Mouse (Mus musculus) ZHBTc4 (cell line): Measurements from ENCODE around the gene Wnt5b.
A peak's percentile ranks its signal among the peaks of the same experiment; 100 is the strongest.

Experiments used
- DNase-seq: peaks from one replicate; pipeline ENCODE4 v3.0.0-alpha.2; 2011; ENCODE audit warnings: low read depth, low spot score

Wnt5b gene

DNA sequence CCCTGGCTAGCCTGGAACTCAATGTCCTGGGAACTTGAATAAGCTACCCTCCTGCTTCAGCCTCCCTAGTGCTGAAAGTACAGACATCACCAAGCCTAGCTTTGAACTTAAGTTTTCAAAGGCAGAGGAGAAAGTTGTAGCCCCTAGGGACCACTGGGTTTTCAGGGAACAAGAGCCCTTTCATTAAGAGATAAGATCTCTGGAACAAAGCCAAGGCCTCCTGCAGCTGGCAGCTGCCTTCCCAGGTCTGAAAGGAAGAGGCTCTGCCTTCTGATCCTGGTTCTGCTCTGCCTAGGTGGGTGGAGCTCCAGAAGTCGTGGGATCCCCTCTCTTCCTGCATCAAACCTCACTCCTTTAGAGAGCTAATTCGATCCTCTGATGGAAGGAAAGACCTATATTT, 58.7 kb downstream of the Wnt5b start:
- DNase-seq: peak; percentile 72

GRCm38 (mm10) chr6:119482958-119483600, 61.1 kb downstream of the Wnt5b start:
- peak; percentile 64 for DNase-seq

DNA sequence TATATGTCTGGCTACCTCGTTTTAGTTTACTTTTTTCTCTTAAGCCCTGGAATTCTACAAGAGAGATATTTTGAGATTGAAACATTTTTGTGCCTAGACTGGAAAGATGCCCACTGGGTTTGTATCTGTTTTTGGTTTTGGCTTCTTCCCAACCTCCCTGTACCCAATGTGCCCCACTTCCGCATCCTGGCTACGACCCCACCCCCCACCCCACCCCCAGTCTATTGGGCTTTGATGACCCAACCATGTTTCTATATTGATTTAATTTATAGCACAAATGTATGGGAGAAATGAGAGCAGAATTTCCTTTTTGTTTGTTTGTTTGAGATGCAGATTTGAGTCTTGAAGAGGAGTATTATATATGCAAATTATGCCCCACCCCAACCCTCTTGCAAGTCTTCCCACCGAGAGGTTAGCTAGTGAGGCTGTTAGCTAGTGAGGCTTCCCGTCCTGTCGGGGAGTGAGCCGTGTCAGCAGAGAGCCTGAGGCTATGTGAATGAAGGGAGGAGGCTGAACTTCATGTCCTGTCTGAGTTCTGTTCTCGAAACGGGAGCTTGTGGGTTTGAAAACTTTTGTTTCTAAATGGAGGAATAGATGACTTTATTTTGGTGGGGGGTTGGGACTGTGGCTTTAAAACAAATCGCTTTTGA, 62.3 kb downstream of the Wnt5b start:
- DNase-seq: peak; percentile 82

- DNase-seq: peak; percentile 50
These were observed 63.3 kb downstream of the Wnt5b start for GRCm38 (mm10) chr6:119480706-119481331.

DNA sequence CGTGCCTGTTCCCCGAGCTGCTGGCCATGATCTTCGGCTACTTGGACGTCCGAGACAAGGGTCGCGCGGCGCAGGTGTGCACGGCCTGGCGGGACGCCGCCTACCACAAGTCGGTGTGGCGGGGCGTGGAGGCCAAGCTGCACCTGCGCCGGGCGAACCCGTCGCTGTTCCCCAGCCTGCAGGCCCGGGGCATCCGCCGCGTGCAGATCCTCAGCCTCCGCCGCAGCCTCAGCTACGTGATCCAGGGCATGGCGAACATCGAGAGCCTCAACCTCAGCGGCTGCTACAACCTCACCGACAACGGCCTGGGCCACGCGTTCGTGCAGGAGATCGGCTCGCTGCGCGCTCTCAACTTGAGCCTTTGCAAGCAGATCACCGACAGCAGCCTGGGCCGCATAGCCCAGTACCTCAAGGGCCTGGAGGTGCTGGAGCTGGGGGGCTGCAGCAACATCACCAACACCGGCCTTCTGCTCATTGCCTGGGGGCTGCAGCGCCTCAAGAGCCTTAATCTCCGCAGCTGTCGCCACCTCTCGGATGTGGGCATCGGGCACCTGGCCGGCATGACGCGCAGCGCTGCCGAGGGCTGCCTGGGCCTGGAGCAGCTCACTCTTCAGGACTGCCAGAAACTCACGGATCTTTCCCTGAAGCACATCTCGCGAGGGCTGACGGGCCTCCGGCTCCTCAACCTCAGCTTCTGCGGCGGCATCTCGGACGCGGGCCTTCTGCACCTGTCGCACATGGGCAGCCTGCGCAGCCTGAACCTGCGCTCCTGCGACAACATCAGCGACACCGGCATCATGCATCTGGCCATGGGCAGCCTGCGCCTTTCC, 64.1 kb downstream of the Wnt5b start:
- DNase-seq: peak; percentile 84

DNA sequence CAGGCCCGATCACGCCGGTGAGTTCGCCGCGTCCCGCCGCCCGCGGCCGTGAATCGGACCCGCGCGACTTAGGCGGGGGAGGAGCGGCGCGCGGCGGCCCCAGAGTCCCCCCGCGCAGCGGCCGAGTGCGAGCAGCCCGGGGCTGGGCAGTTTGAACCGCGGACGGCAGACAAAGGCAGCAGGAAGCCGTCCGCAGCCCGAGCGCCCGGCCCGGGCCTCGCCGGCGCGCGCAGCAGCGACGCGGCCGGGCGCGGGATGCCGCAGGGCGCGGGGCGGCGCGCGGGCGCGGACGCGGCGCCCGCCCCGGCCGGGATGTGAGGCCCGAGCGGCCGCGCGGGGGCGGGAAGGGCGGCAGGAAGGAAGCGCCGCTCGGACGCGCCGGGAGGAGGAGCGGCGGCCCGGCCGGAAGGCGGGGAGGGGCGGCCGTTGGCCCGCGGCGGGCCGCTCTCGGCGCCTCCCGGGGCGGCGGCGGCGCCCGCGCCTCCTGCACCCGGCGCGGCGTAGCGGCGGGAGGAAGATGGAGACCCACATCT, 64.7 kb downstream of the Wnt5b start, which contains the start of gene Fbxl14:
TSS of gene Fbxl14 (plus strand) at position 326 of the 533 bp plus-strand sequence.
- DNase-seq: peak; percentile 84

DNA sequence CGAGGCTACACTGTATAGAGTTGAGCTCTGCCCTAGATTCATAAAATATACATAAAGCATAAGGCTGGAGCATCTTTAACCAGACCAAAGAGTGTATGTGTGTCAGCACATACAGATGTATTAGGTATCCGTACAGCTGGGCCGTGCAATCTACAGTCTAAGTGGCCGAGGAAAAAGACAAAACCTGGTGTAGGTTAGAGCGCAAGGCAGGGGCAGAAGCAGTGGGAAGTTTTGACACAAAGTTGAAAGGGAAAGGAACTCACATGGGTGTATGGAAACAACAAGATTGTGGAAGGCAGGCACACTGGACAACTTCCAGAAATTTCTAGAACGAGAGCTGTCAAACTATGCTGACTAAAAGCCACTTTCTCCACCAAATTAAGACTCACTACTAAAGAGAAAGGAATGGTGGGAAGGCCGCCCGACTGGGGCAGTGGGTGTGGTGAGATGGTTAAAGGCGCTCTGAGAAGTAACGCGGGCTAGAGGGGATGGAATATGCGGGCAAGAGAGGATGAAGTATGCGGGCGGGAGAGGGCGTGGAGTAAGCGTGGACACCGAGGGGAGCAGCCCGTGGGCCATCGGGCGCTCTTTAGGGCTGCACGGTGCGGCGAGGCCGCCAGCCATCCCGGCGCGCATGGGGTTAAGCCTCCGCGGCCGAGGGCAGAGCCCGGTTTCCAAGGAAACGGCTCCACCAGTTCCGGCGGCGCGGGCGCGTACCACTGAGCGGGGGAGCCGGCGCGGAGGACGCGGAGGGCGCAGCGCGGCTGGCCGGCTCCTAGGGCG, 65.4 kb downstream of the Wnt5b start:
- DNase-seq: peak; percentile 92

- no peak for DNase-seq
These were observed 66.3 kb downstream of the Wnt5b start for GRCm38 (mm10) chr6:119477686-119478310.

GRCm38 (mm10) chr6:119475988-119476387, 68.2 kb downstream of the Wnt5b start:
- no peak for DNase-seq

DNA sequence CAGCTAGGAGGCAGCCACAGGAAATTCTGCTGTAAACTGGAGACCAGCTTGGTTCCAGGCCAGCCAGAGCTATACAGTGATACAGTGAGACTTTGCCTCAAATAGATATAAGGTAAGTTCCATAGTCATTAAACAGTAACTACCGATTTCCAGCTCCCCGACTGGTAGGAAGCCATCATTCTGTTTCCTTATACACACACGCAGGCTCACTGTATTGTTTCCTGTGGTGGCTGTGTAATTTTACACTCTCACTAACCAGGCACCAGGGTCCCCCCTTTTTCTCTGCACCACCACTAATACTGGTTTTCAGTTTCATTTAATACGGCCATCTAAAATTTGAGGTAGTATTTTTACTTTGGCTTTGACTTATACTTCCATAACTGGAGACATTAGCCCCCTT, 70.2 kb downstream of the Wnt5b start:
- no peak for DNase-seq

- DNase-seq: no peak
These were observed 70.7 kb downstream of the Wnt5b start for GRCm38 (mm10) chr6:119473446-119473845.

DNA sequence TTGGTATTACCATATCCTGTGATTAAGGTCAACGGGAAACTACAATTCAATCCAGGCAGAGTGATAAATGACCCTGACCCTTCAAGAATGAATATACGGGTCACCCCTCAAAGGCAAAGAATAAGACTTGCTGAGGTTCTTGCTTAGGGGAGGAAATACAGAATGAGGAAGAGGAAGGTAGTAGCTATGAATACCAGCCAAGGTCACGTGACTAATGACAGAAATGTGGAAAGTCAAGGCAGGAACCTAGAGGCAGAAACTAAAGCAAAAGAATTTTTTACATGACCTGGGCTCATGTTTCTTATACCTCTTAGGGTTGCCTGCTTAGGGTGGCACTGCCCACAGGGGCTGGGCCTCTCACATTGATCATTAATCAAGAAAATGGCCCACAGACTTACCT, 71.4 kb downstream of the Wnt5b start:
- no peak for DNase-seq

- DNase-seq: peak; percentile 76
These were observed 72.0 kb downstream of the Wnt5b start for GRCm38 (mm10) chr6:119472135-119472534.

- DNase-seq: no peak
These were observed 73.4 kb downstream of the Wnt5b start for GRCm38 (mm10) chr6:119470777-119471176.

GRCm38 (mm10) chr6:119467785-119468059, 76.4 kb downstream of the Wnt5b start:
- DNase-seq: no peak

DNA sequence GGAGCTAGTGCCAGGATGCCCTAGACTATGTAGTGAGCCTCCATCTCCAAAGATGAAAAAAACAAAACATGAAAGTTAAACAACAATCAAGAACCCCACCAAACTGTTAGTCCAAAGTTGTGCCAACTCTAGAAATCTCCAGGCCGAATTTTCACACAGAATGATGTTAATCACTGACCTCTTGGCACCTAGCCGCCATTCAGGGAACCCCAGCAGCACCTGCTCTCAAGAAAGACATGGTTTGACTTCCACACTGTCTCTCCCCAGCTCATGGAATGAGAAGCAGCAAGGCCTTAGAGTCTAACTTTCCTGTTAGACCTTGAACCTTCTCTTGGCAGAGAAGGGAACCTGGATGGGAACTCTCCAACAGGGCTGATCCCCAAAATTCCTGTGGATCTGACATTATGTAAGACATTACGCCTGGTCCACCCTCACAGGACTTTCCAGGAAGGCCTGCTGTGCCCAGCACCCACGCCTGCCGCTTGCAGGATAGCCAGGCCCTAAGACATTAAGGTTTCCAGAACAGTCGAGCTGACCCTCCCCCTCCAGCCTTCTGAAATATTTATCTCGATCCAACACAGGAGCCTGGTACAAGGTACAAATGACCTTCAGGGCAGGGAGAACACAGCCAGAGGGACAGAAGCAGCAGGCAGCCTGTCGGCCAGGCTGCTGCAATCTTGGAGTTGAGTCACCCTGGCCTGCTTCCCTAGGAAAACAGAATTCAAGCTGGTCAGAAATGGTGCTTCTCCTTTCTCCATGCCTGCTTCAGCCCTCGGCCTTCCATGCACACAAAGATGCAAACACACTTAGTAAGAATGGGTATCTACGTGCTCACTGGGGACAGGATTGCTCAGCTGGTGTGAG, 77.0 kb downstream of the Wnt5b start:
- no peak for DNase-seq

DNA sequence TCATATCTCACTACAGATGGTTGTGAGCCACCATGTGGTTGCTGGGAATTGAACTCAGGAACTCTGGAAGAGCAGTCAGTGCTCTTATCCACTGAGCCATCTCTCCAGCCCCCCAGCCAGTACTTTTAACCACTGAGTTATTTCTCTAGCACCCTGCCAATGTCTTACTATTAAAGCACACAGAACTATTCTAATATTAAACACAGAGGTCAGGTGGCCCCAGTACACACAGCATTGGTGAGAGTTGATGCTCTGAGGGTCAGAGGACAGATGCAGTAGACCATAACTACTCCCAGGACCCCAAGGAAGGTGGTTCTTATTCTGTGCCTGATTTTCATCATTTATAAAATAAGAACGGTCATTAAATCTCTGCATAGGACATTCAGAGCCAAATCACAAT, 78.0 kb downstream of the Wnt5b start:
- DNase-seq: no peak

DNA sequence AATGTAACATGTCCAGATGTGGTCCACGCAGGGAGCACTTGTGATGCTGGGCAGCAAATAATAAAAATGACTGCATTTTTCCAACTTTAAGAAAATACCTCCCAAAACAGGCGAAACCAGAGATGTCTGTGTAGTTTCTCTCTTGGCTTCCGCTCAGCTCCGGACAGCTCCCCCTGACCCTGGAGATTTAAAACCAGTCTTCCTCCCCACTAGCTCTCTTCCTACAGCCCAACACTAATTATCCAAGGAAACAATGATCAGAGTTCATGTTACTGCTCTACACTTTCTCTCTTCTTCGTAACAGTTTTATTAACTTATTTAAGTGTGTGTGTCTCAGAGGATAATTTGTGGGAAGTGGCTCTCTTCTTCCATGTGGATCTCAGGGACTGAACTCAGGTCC, 83.8 kb downstream of the Wnt5b start:
- DNase-seq: no peak

- DNase-seq: no peak
These were observed 85.1 kb downstream of the Wnt5b start for GRCm38 (mm10) chr6:119459041-119459440.

GRCm38 (mm10) chr6:119458166-119458565, 86.0 kb downstream of the Wnt5b start:
- no peak for DNase-seq
